Mouse (Mus musculus) kidney, embryonic 16.5 days (tissue): ENCODE measurements around the gene Sfxn2. TPM values are rescaled to one million over a fixed set of nuclear protein-coding genes. Genes with fewer than 3 reads are reported as not detected.
A peak's percentile ranks its signal among the peaks of the same experiment; 100 is the strongest.

Experiments
- ATAC-seq: fragments of 200-750 bp; cut with Nextera tagmentation; 2 replicates; pipeline ENCODE4 v1.8.0; 2017; ENCODE audit warnings: moderate TSS enrichment; ENCODE audit not compliant: low FRiP score, low TSS enrichment
- H3K27ac ChIP-seq: fragments of 300-500 bp; sonication (generic); 2 replicates; pipeline ENCODE4 v1.5.1; 2014; ENCODE audit warnings: low read length
- H3K27me3 ChIP-seq: fragments of 300-500 bp; sonication (generic); 2 replicates; pipeline ENCODE4 v1.6.1; 2014; ENCODE audit warnings: low read length, control low read depth, mixed read lengths; ENCODE audit not compliant: insufficient read depth
- H3K36me3 ChIP-seq: fragments of 300-500 bp; sonication (generic); 2 replicates; pipeline ENCODE4 v1.6.1; 2014; ENCODE audit warnings: low read length, control low read depth, mixed read lengths; ENCODE audit not compliant: insufficient read depth
- H3K4me1 ChIP-seq: fragments of 300-500 bp; sonication (generic); 2 replicates; pipeline ENCODE4 v1.6.1; 2014; ENCODE audit warnings: low read length, control low read depth, mixed read lengths; ENCODE audit not compliant: insufficient read depth
- H3K4me2 ChIP-seq: fragments of 300-500 bp; sonication (generic); replicated peaks from 2 replicates; pipeline ENCODE4 v1.6.1; 2014; ENCODE audit warnings: low read depth, low read length
- H3K4me3 ChIP-seq: fragments of 300-500 bp; sonication (generic); 2 replicates; pipeline ENCODE4 v1.5.1; 2014; ENCODE audit warnings: mild to moderate bottlenecking, low read length
- H3K9ac ChIP-seq: fragments of 300-500 bp; sonication (generic); replicated peaks from 2 replicates; pipeline ENCODE4 v1.6.1; 2014; ENCODE audit warnings: low read length
- H3K9me3 ChIP-seq: fragments of 300-500 bp; sonication (generic); 2 replicates; pipeline ENCODE4 v1.6.1; 2016; ENCODE audit warnings: low read length, control low read depth
- WGBS: fragments of 180-500 bp; shearing (Covaris S2); extraction: QIAGEN DNeasy Blood & Tissue Kit; methylation state at CpG from one replicate; pipeline ENCODE4 v1.1.7; 2014; 5-methylcytosine and 5-hydroxymethylcytosine counted together
- polyA plus RNA-seq: library from polyadenylated mRNA; unstranded; fragments of >200 nt; fragmentation: Nextera tagmentation; extraction: Ambion mirVana; gene quantifications from 2 replicates; pipeline ENCODE4 v1.2.1, GENCODE M21; 2015

The Sfxn2 gene
- polyA plus RNA-seq, 1 experiment from 2014 or later: 41.1 TPM

- Histone ChIP-seq H3K9ac (no peak overlapping the region), H3K4me2 (no peak overlapping the region), H3K4me1 (no peaks in the 10 kb centered on the region)
Observed at GRCm38 (mm10) chr19:46591575-46591974, 18.4 kb downstream of the Sfxn2 start.

GRCm38 (mm10) chr19:46592751-46593439 is 19.7 kb downstream of the Sfxn2 start:
- H3K4me2 ChIP-seq: no peak overlapping the region
- WGBS: 91% methylated on average over 9 of the region's 9 CpGs
- no peaks in the 10 kb centered on the region for H3K27me3 ChIP-seq
- ATAC-seq: no peak
- H3K9ac ChIP-seq: no peak overlapping the region
- no peak overlapping the region for H3K4me3 ChIP-seq
- no peak overlapping the region for H3K27ac ChIP-seq
- peaks cover 41% of the 10 kb centered on the region for H3K36me3 ChIP-seq
- H3K9me3 ChIP-seq: no peaks in the 10 kb centered on the region
- no peaks in the 10 kb centered on the region for H3K4me1 ChIP-seq

More at GRCm38 (mm10) chr19:46591575-46591974, 18.4 kb downstream of the Sfxn2 start:
- Histone ChIP-seq H3K27ac (no peak overlapping the region), H3K9me3 (no peaks in the 10 kb centered on the region), H3K4me3 (no peak overlapping the region), H3K36me3 (peaks cover 49% of the 10 kb centered on the region), H3K27me3 (no peaks in the 10 kb centered on the region)
- no peak for ATAC-seq
- 80% methylated on average over 6 of the region's 6 CpGs for WGBS

DNA sequence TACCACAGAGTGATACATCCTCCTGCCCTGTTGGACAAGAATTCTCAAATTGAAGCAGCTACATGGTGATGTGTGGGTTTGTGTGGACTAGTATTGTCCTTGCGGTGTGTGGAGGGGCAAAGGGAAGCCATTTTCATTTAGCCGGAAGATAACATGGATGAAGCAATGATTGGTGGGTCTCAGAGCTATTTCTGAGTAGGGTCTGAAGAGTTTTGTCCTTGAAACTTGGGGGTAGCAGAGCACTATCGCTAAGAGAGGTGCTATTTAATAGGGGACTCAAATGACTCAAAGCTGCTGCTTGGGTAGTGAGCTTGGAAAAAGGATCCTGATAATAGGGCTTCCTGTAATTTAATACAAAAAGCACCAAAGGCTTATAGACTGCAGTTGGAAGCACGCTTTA is 25.0 kb downstream of the Sfxn2 start:
- no peak for ATAC-seq
- 73% methylated on average over 4 of the region's 4 CpGs for WGBS

GRCm38 (mm10) chr19:46598720-46599252 is 25.6 kb downstream of the Sfxn2 start, which contains the start of gene Wbp1l:
TSS of gene Wbp1l (plus strand) at chr19:46599084.
- Histone ChIP-seq H3K27ac (peak within 1 kb of the TSS; percentile 79), H3K9ac (peak within 1 kb of the TSS; percentile 88), H3K4me1 (peaks cover 34% of the 10 kb centered on the region), H3K4me2 (peak within 1 kb of the TSS; percentile 86), H3K9me3 (no peaks in the 10 kb centered on the region), H3K27me3 (no peaks in the 10 kb centered on the region), H3K4me3 (peak within 1 kb of the TSS; percentile 100), H3K36me3 (peaks cover 17% of the 10 kb centered on the region)
- ATAC-seq: peak; percentile 99
- under 1% methylated on average over 18 of the region's 22 CpGs for WGBS

More for the DNA sequence above, 25.0 kb downstream of the Sfxn2 start:
- H3K9ac ChIP-seq: no peak overlapping the region
- no peak overlapping the region; the same call in 1 of the 2 replicates for H3K4me3 ChIP-seq
- H3K4me1 ChIP-seq: peaks cover 34% of the 10 kb centered on the region
- H3K9me3 ChIP-seq: no peaks in the 10 kb centered on the region
- no peaks in the 10 kb centered on the region for H3K27me3 ChIP-seq
- H3K4me2 ChIP-seq: peak overlapping the region; percentile 42
- H3K36me3 ChIP-seq: peaks cover 21% of the 10 kb centered on the region
- 0 out of 2 replicates have a peak overlapping the region, but pooled peaks have one; percentile 39 for H3K27ac ChIP-seq

DNA sequence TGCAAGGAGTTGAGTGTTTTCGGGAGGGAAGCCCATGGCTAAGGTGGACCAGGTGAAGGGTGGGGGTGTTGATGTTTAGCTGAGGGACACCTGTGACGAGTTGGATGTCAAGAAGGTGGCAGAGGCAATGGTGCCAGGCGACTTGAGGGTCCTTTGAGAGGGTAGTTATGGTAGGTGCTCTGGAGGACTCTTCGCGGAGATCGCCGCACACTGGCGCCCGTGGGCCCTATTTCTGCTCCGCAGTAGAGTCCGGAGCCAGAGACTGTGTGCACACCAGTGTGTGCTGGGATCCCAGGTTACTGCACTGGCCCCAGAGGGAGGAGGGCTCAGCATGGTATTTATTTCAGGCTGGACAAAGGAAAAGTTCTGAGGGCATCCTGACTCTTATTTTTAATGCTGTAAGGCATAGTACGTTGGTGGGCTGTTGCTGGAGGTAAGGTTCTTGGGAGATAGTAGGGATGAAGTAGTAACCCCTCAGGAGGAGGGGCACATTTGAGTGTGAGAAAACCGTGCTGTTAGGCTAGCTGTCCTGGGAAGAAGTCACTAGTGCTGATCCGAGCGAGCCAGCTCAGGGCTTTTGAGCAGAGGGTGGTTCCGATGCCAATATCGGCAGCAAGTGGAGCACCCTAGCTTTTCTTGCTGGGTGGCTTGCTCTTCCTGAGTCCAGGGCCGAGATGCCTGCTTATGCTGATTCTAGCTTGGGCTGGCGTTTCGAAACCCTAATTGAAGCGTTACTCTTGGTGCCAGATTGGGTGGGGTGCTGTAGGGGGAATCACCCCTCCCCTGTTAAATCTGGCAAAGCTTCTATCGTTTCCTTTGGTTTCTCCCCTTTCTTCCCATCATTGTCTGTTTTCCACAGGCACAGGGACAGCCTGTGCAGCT is 26.5 kb downstream of the Sfxn2 start:
- H3K4me3 ChIP-seq: peak overlapping the region; percentile 100
- no peaks in the 10 kb centered on the region for H3K27me3 ChIP-seq
- ATAC-seq: peak; percentile 16; the same call in 1 of the 2 replicates
- 12% methylated on average over 22 of the region's 22 CpGs for WGBS
- peak overlapping the region; percentile 79 for H3K27ac ChIP-seq
- peak overlapping the region; percentile 88 for H3K9ac ChIP-seq
- peaks cover 14% of the 10 kb centered on the region; the same call in 1 of the 2 replicates for H3K36me3 ChIP-seq
- H3K4me1 ChIP-seq: peaks cover 34% of the 10 kb centered on the region
- H3K4me2 ChIP-seq: peak overlapping the region; percentile 86
- H3K9me3 ChIP-seq: no peaks in the 10 kb centered on the region

GRCm38 (mm10) chr19:46600371-46600770 is 27.2 kb downstream of the Sfxn2 start:
- H3K9ac ChIP-seq: peak overlapping the region; percentile 88
- peak overlapping the region; percentile 100 for H3K4me3 ChIP-seq
- H3K4me2 ChIP-seq: peak overlapping the region; percentile 86
- H3K27me3 ChIP-seq: no peaks in the 10 kb centered on the region
- WGBS: 62% methylated on average over 4 of the region's 4 CpGs
- no peak overlapping the region for H3K27ac ChIP-seq
- ATAC-seq: no peak
- H3K9me3 ChIP-seq: no peaks in the 10 kb centered on the region
- peaks cover 34% of the 10 kb centered on the region for H3K4me1 ChIP-seq
- H3K36me3 ChIP-seq: peaks cover 8% of the 10 kb centered on the region; the same call in 1 of the 2 replicates

- no peaks in the 10 kb centered on the region for H3K9me3 ChIP-seq
- H3K36me3 ChIP-seq: peaks cover 7% of the 10 kb centered on the region; the same call in 1 of the 2 replicates
- peak overlapping the region; percentile 11 for H3K4me2 ChIP-seq
- peaks cover 34% of the 10 kb centered on the region for H3K4me1 ChIP-seq
- H3K9ac ChIP-seq: peak overlapping the region; percentile 36; the same call in 1 of the 2 replicates
- no peak overlapping the region for H3K4me3 ChIP-seq
- WGBS: 45% methylated on average over 14 of the region's 14 CpGs
- H3K27ac ChIP-seq: peak overlapping the region; percentile 47; the same call in 1 of the 2 replicates
- no peak for ATAC-seq
- no peaks in the 10 kb centered on the region for H3K27me3 ChIP-seq
Observed at GRCm38 (mm10) chr19:46601491-46601890, 28.3 kb downstream of the Sfxn2 start.

- H3K27ac ChIP-seq: no peak overlapping the region
- peaks cover 11% of the 10 kb centered on the region; the same call in 1 of the 2 replicates for H3K36me3 ChIP-seq
- no peaks in the 10 kb centered on the region for H3K27me3 ChIP-seq
- no peak overlapping the region for H3K4me2 ChIP-seq
- H3K9me3 ChIP-seq: no peaks in the 10 kb centered on the region
- H3K4me3 ChIP-seq: no peak overlapping the region
- 72% methylated on average over 4 of the region's 4 CpGs for WGBS
- H3K4me1 ChIP-seq: peaks cover 37% of the 10 kb centered on the region
- H3K9ac ChIP-seq: no peak overlapping the region
- ATAC-seq: no peak
Observed at GRCm38 (mm10) chr19:46602406-46602805, 29.2 kb downstream of the Sfxn2 start.

GRCm38 (mm10) chr19:46606718-46607117 is 33.6 kb downstream of the Sfxn2 start:
- no peak overlapping the region for H3K4me2 ChIP-seq
- H3K9ac ChIP-seq: no peak overlapping the region
- H3K4me1 ChIP-seq: peaks cover 14% of the 10 kb centered on the region
- peaks cover 17% of the 10 kb centered on the region; the same call in 1 of the 2 replicates for H3K36me3 ChIP-seq
- no peaks in the 10 kb centered on the region for H3K9me3 ChIP-seq
- ATAC-seq: no peak
- WGBS: 80% methylated on average over 13 of the region's 13 CpGs
- H3K27ac ChIP-seq: no peak overlapping the region
- H3K27me3 ChIP-seq: no peaks in the 10 kb centered on the region
- no peak overlapping the region for H3K4me3 ChIP-seq
